Mouse (Mus musculus) megakaryocyte, adult 5-6 weeks (primary cell): Measurements from ENCODE around the gene Gm14085. TPM values are rescaled to one million over a fixed set of nuclear protein-coding genes. Genes with fewer than 3 reads are reported as not detected.
A peak's percentile ranks its signal among the peaks of the same experiment; 100 is the strongest.
"Not testable (repeated sequence)": the region's sequence is repeated elsewhere in the genome, so short reads cannot be mapped to it uniquely, and the experiment has no call there.

ENCODE experiments used
- ATAC-seq: 2 replicates; pipeline ENCODE4 v1.8.0; 2016; ENCODE audit warnings: mild to moderate bottlenecking, inconsistent platforms; ENCODE audit not compliant: poor library complexity, severe bottlenecking
- total RNA-seq, 2 experiments: library from RNA; stranded (forward) in 1 of 2; stranded (reverse) in 1 of 2; fragments of 153-499, 151-499 nt in 1 of 2; fragments of 221-1000, 200-1000 nt in 1 of 2; gene quantifications; 2 replicates each; pipeline versions ENCODE4 v1.2.3 to v1.2.4; 2015 to 2017

Gene Gm14085
- total RNA-seq (2015) (0.18 TPM in 2 replicates), total RNA-seq (2017) (0.04 TPM in 1 of 2 replicates, not detected in the other)

DNA sequence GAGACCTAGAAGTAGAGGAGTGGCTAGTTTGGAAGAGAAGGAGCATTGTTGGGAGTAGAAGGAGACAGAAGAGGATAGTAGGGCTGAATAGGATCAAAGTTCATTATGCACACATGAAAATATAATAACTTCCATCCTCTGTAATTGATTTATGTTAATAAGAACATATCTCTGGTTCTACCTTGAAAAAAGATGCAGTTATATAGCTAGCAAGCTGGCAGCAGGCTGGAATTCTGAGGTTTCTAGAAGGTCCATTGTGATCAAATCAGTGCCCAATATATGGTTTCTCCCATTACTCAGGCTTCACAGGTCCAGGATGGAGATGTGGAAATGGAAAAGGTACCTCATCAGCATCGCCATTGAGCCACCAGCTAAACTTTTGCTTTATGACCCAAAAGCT, at the start of gene Gm14085:
Gene Gm14085, plus strand, starts transcription at position 301 of the 400 bp plus-strand sequence.
- no peak for ATAC-seq

DNA sequence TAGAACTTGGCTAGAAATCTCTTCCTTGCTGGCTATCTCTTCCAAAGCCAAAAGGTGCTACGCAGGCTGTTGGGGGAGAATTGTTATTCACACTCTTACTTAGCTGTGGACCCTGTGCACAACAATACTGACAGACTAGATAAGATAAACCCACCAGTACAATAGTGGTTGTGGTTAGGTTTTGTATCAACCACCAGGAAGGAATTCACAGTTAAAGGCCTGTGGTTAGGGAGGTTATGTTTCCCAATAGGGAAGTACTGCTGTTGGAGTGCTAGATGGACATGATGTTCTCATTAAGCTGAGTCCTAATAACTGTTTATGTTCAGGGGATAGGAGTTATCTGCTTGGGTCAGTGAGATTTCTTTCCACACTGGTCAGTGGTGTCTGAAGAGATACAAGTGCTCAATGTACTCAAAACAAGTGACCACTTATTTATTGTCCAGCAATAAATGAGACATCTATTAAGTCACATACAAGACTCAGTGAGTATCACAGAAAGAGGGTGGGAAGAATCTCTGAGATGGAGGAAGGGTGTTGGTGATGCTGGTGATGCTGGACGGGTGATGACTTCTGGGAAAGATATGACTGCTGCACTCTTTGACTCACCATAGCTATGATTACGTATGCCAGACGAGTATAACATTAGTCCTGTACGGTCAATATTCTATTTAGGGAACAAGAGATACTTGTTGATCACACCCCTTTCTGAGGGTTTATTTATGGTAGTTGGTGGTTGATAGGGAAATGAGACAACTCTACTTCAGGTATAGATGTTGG, 45.8 kb upstream of the Gm14085 start:
- peak; percentile 72 for ATAC-seq

DNA sequence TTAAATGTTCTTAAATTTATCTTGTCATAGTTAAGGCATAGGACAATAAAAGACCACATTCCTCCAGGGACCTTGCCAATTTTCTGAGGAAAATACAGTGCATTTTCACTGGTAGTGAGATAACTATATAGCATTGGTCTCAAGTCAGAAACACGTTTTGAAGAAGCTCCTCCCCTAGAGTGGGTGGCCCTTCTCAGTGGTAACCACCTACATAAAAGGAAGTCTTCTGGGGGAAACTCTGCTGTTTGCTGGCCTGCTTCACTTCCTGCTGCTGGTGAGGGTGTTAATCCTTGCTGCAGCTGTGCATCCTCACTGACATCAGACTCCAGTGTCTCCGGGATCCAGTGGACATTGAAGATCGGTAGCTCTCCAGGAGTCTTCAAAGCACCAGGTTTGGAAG, 44.2 kb upstream of the Gm14085 start:
- ATAC-seq, result peak; percentile 93

DNA sequence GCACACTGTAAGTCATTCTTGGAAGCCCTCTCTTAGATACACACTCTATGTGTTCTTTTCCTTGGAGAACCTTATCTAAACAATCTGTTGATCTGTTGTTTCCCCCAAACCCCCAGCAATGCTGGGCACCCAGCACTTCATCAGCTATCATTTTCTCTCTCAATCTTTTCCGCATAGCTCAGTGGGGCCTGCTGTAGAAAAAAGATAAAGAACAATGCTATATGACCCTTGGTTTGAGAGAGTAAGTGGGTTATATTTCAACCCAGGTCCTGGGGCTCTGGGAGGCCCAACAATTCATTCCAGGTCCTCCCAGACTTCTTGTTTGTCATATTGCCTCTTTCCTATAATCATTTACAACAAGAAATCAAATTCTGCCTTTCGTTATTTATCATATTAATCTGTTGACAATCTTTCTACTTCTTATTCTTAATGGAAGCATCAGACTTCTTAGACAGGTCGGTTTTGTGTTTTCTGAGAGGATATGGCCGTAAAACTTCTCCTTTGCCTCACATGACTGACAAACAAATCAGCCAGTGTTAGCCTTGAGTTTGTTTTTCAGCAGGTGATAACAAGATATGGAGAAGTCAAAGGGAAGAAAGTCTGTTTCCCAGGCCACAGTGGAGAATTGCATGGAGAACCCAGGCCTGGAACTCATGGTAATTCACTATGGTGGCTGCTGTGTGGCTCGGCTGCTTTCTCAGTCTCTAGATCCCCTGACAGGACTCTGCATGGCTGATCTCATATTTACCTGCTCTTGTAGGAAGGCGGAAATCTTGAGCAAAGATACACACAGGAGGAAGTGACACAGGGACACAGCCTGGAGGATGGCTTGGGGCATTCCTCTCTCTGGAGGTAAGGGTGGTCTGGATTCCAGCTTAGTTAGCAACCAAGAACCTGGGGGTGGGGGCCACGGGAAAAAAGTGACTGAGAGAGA, 43.5 kb upstream of the Gm14085 start:
- ATAC-seq, result no peak

DNA sequence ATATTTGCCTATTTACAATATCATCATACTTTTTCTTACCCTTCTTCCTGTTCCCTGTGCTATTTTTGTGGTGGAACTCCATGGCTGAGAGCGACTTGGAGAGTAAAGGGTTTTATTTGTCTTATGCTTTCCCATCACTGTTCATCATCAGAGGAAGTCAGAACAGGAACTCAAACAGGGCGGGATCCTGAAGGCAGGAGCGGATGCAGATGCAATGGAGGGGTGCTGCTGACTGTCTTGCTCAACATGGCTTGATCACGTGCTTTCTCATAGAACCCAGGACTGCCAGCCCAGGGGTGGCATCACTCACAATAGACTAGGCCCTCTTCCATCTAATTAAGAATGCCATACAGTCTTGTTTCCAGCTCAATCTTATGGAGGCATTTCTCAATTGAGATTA, 34.4 kb upstream of the Gm14085 start:
- peak; percentile 69 for ATAC-seq

DNA sequence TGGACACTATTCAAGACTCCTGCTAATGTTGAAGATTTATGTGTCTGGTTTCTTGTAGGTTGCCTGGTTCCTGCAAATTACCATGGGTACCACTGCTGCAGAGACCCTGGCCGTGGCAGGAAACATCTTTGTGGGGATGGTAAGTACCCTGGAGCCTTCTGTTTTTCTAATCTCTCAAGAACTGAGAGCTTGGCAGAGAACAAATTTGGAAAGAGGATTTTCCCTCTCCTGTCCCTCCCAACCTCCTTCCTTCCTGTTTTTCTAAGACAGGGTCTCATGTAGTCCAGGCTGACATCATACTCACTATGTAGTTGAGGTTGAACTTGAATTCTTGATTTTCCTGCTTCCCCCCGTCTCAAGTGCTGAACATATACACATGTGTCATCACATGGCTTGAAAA, 32.3 kb upstream of the Gm14085 start:
- no peak for ATAC-seq

DNA sequence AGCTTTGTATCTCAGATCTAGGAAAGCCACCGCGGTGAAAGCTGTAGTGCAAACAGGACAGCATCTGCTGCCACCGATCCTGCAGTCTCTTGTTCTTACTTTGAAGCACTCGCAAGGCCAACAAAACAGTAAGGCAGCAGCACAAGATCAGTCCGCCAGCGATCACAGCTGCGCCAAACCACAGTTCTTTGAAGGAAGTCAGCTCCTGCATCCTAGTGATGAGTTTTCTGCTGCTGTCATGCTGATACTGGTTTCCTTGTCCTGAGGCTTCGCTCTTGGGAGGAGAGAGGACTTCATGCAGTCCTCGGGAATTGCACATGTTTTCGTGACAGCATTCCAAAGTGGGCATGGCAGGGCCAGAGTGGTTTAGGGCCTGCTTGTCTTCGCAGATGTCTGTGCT, 17.8 kb upstream of the Gm14085 start:
- ATAC-seq, result 0 out of 2 replicates have a peak, but pooled peaks have one; percentile 11

DNA sequence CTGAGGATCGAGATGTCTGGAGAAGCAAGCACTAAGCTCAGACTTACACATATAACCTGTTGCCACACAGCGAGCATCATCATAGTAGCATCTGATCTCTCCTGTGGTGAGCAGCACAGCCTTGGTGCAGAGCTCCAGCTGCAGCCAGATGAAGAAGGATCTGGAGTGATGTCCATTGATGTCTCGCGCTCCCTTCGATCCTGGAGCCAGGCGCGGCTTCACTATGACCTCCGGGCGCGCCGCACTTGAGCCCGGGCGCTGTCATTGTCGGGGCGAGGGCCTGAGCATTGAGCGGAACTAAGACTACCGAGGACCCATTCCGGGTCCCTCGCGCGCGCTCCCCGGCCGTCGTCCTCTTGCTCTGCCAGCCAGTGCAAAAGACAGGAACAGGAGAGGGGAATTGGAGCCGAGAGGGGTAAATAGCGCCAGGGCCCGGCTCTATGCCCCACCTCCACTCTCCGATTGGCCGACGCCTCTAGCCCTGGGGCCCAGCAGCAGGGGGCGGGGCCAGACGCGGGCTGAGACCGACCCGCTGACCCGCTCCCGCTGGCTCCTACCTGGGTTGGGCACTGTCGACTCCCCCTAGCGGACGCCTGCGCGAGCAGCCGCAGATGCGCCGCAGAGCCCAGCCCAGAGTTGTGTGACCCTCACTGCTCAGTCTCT, 17.3 kb upstream of the Gm14085 start:
- ATAC-seq, result peak; percentile 96

DNA sequence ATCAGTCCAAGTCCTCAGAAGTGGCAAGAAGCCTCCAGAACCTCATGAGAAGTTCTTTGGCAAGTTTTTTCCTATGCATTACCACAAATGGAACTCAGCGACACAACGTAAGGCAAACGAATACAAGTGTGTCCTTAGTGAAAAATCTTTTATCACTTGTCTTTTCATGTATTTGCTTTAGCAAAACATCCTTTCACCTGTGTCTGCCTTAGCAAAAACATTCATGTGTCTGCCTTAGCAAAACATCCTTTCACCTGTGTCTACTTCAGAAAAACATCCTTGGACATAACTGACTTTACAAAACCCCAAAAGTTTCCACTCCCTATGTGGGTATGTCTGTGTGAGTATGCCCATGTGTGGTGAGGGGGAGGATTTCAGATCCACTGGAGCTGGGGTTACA, 15.5 kb upstream of the Gm14085 start:
- no peak for ATAC-seq

DNA sequence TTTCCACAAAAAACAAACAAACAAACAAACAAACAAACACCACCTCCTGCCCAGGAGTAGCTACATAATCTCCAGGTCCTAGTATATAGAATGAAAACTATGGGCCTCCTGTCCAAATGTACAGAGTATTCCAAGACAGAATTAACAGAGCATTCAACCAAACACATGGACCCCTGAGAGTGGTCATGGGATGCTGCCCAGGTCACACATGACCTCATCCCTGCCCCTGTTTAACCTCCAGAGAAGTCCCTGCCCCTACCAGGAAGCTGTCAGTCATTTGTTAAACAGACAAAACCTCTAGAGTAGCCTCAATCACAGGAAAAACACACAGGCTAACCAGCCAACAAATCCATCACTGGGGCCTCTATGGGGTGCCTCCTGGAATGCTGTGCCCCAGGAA, 8.2 kb upstream of the Gm14085 start:
- no peak for ATAC-seq

DNA sequence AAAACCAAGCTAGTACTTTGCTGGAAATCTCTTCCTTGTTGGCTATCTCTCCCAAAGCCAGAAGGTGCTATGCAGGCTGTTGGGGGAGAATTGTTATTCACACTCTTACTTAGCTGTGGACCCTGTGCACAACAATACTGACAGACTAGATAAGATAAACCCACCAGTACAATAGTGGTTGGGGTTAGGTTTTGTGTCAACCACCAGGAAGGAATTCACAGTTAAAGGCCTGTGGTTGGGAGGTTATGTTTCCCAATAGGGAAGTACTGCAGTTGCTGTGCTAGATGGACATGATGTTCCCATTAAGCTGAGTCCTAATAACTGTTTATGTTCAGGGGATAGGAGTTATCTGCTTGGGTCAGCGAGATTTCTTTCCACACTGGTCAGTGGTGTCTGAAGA, 954 bp upstream of the Gm14085 start:
- ATAC-seq, result peak; percentile 55

DNA sequence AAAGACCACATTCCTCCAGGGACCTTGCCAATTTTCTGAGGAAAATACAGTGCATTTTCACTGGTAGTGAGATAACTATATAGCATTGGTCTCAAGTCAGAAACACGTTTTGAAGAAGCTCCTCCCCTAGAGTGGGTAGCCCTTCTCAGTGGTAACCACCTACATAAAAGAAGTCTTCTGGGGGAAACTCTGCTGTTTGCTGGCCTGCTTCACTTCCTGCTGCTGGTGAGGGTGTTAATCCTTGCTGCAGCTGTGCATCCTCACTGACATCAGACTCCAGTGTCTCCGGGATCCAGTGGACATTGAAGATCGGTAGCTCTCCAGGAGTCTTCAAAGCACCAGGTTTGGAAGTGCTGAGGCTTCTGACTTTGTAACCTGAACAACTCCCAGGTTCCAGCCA, 913 bp downstream of the Gm14085 start:
- peak; percentile 83 for ATAC-seq

DNA sequence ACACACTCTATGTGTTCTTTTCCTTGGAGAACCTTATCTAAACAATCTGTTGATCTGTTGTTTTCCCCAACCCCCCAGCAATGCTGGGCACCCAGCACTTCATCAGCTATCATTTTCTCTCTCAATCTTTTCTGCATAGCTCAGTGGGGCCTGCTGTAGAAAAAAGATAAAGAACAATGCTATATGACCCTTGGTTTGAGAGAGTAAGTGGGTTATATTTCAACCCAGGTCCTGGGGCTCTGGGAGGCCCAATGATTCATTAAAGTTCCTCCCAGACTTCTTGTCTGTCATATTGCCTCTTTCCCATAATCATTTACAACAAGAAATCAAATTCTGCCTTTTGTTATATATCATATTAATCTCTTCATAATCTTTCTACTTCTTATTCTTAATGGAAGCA, 1.4 kb downstream of the Gm14085 start:
- not testable (repeated sequence) for ATAC-seq

DNA sequence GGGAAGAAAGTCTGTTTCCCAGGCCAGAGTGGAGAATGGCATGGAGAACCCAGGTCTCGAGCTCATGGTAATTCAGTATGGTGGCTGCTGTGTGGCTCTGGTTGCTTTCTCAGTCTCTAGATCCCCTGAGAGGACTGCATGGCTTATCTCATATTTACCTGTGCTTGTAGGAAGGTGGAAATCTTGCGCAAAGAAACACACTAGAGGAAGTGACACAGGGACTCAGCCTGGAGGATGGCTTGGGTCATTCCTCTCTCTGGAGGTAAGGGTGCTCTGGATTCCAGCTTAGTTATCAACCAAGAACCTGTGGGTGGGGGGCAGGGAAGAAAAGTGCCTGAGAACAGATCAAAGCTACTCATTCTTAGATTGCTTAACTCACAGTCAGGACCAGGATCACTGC, 1.9 kb downstream of the Gm14085 start:
- no peak for ATAC-seq

DNA sequence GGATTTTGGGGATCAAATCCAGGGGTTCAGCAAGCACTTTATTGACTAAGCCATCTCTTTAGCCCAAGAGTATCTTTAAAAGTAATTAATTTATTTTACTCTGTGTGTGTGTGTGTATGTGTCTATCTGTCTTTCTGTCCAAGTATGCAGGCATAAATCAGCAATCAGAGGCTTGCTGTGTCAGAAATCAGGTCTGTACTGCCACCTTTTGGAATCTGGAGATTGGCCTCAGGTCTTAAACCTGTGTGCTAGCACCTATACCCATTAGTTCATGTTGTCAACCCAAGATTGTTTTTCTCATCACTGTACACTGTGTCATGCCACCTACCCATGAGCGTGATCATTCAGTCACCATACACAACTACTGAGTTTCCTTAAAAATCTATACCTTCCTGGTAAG, 45.0 kb downstream of the Gm14085 start:
- not testable (repeated sequence) for ATAC-seq

DNA sequence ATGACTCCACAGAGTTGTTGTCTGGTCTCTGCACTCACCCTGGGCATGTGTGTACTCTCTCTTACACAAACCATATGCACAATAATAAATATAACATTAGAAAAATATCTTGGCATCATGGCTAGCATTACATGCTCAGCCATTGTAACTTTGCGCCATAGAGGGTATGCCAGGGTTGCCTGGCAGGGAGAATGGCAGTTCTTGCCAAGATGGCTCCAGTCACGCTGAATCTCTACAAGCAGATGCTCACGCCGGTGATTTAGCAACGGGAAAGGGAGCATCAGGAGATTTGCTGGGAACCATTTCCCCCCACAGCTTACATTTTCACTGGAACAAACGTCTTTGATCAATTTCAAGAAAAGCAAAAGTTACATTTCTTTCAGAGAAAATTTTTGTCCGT, 46.5 kb downstream of the Gm14085 start:
- ATAC-seq, result no peak

DNA sequence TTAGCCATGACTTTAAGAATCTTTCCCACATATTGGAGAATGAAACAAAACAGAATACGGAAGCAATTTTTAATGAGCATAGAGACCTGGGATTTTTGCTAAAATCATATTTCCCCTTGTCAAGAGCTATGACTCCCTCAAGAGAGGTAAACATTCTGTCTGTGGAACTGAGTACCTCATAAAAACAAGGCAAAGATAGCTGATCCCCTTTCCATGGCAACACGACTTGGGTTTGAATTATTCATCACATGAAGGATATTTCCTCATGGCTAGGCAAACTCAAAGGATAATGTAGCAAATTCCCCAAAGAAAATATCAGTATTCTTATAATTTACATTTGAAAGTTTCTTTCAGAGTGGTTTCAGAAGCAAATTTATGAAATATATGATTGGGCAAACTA, 47.0 kb downstream of the Gm14085 start:
- ATAC-seq, result no peak

DNA sequence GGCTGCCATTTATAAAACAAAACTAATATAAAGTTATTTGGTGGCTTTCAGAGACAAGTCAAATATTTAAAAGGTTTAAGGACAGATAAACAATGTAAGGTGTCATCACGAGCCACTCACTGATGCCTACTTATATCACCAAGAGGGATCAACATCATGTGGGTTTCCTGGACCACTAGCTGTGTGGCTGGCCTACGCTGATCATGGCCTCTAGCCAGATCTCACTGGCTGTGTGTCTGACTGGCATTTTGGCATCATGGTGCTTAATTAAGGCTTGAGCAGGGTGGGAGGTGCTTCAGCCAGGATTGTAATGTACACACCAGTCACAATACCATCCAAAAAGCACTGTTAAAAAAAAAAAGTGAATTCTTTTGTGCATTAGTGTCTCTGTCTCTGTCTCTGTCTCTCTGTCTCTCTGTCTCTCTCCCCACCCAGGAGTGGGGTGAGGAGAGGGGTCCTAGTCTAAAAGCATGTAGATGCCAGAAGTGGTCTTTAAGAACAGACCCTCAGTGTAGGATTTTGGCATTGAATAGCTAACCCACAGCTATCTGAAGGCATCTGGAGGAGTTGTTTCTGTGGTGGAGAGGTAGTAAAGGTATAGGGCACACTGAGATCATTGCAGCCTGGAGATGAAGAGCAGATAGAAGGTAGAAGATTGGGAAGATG, 47.5 kb downstream of the Gm14085 start:
- ATAC-seq, result no peak

DNA sequence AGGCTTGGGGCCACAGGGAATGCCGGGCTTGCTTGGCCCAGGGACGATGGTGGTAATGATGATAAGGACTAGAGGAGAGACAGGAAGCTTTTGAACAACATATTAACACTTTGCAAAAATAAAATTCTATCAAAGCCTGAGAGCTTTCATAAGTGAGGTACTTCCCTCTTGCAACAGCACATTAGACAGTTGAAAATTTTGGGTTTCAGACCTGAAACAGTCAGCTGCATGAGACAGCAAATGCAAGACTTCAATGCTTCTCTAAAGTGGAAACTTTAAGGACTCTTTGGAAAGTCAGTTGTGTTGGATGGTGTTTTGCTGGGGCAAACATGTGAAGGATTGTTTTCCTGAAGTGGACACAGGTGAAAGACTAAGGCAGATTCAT, 48.1 kb downstream of the Gm14085 start:
- ATAC-seq, result no peak

DNA sequence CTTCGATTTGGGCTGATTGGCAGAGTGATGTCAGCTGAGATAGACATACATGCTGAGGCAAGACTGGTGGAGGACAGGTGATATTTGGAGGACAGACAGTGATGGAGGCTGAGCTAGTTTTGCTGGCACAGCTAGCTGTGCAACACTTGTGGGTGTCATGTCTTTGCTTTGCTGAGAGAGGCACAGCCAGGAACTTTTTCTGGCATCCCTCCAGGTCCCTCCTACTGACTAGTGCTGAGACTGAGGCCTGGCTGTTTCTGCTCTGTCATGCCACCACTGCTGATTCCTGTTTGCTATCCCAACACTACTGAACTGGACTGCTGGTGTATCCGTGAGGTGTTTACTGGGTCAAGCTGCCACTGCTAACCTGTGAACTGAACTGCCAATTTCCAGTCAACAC, 48.6 kb downstream of the Gm14085 start:
- ATAC-seq, result no peak

DNA sequence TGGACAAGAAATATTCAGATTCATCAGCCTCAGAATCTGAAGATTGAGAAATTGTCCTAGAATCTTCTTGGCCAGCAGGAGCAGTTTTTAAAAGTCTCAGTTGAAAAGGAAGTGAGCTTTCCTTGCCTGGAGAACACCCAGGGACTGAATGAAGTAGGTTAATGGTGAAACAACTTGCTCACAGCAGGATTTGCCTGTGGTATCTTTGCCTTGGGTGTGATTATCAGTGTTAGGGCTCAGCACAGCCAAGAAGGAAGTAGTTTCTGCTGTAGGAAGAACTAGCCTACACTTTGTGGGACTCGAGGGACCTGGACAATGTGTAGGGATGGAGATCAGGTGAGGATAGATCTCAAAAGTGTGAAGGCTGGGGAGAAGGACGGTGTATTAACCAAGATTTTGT, 49.9 kb downstream of the Gm14085 start:
- ATAC-seq, result 0 out of 2 replicates have a peak, but pooled peaks have one; percentile 35
